Mouse (Mus musculus) embryonic fibroblast, embryonic 13.5 days (primary cell): ENCODE measurements around the gene Synm.

Experiments used
- CTCF ChIP-seq: IDR thresholded peaks from 2 replicates; pipeline ENCODE4 v1.5.1; 2011; ENCODE audit warnings: mild to moderate bottlenecking, control low read depth, low read length, moderate library complexity, borderline replicate concordance; ENCODE audit not compliant: insufficient read depth
- POLR2A ChIP-seq: IDR thresholded peaks from 2 replicates; pipeline ENCODE4 v1.6.1; 2011; ENCODE audit warnings: low read depth, mild to moderate bottlenecking, control low read depth, low read length, moderate library complexity

- TF ChIP-seq CTCF, result no peak
- TF ChIP-seq POLR2A, result no peak
These were observed 66.6 kb downstream of the Synm start for GRCm38 (mm10) chr7:67692791-67693538.
